Mouse (Mus musculus) megakaryocyte, embryonic 14.5 days (primary cell): ENCODE measurements around the gene Sidt1. TPM values are rescaled to one million over a fixed set of nuclear protein-coding genes. Genes with fewer than 3 reads are reported as not detected.

Experiments used
- H3K27me3 ChIP-seq: replicated peaks from 2 replicates; pipeline ENCODE3; 2012; ENCODE audit warnings: inconsistent platforms
- H3K36me3 ChIP-seq: replicated peaks from 2 replicates; pipeline ENCODE3; 2012; ENCODE audit warnings: low read length, inconsistent platforms, mixed read lengths
- H3K4me1 ChIP-seq: 2 replicates; pipeline ENCODE4 v1.6.1; 2012; ENCODE audit warnings: inconsistent platforms
- H3K4me3 ChIP-seq: replicated peaks from 2 replicates; pipeline ENCODE3; 2012; ENCODE audit warnings: moderate library complexity, mild to moderate bottlenecking, inconsistent platforms
- H3K9me3 ChIP-seq: 2 replicates; pipeline ENCODE4 v1.6.1; 2012; ENCODE audit warnings: inconsistent platforms
- FLI1 ChIP-seq: IDR thresholded peaks from 2 replicates; pipeline ENCODE4 v1.6.1; 2012; ENCODE audit warnings: low read length, inconsistent platforms, mixed read lengths
- GATA1 ChIP-seq: IDR thresholded peaks from 3 replicates; pipeline ENCODE4 v1.6.1; 2012; ENCODE audit warnings: mixed read lengths, low read length, inconsistent platforms, borderline replicate concordance
- polyA plus RNA-seq: library from polyadenylated mRNA; stranded (reverse); fragments of >175 nt; gene quantifications from 2 replicates; pipeline ENCODE4 v1.2.3, GENCODE M21; 2012; ENCODE audit warnings: low replicate concordance; ENCODE audit not compliant: insufficient read depth

Sidt1 gene
- polyA plus RNA-seq, 1 experiment: not detected

DNA sequence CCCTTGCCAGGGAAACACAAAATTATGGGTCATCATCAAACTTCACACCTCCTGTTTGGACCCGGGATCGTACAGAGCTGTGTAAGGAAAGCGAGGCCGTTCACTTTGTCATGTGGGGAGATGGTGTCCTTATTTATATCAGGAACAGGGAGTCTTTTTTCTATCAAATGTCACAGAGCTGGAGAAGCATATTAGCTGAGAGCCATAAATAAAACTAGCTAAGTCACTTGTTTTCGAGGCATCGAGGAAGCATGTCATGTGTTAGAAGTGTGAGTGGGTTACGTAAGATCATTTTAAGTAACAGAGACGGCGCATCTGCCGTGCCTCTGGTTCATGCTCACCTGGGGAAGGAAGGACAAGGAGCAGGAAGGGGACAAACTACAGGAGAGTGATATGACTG lies 83.0 kb downstream of the Sidt1 start:
- no peak for TF ChIP-seq FLI1
- TF ChIP-seq GATA1: no peak
- H3K4me1 ChIP-seq: peaks cover 3% of the 10 kb centered on the region; the same call in 1 of the 2 replicates
- peaks cover 20% of the 10 kb centered on the region for H3K9me3 ChIP-seq
- no peak overlapping the region for H3K4me3 ChIP-seq
- H3K27me3 ChIP-seq: peaks cover 12% of the 10 kb centered on the region
- no peaks in the 10 kb centered on the region for H3K36me3 ChIP-seq

- Histone ChIP-seq H3K9me3 (peaks cover 13% of the 10 kb centered on the region), H3K36me3 (no peaks in the 10 kb centered on the region), H3K4me1 (peaks cover 44% of the 10 kb centered on the region), H3K27me3 (peaks cover 9% of the 10 kb centered on the region), H3K4me3 (no peak overlapping the region)
- TF ChIP-seq GATA1 (no peak), FLI1 (no peak)
Measured at GRCm38 (mm10) chr16:44243323-44243722, 89.7 kb downstream of the Sidt1 start.

GRCm38 (mm10) chr16:44242633-44243032 lies 90.4 kb downstream of the Sidt1 start:
- TF ChIP-seq GATA1: no peak
- no peak for TF ChIP-seq FLI1
- H3K4me1 ChIP-seq: peaks cover 51% of the 10 kb centered on the region
- peak overlapping the region; percentile 43 for H3K4me3 ChIP-seq
- H3K9me3 ChIP-seq: peaks cover 13% of the 10 kb centered on the region
- peaks cover 9% of the 10 kb centered on the region for H3K27me3 ChIP-seq
- H3K36me3 ChIP-seq: no peaks in the 10 kb centered on the region

DNA sequence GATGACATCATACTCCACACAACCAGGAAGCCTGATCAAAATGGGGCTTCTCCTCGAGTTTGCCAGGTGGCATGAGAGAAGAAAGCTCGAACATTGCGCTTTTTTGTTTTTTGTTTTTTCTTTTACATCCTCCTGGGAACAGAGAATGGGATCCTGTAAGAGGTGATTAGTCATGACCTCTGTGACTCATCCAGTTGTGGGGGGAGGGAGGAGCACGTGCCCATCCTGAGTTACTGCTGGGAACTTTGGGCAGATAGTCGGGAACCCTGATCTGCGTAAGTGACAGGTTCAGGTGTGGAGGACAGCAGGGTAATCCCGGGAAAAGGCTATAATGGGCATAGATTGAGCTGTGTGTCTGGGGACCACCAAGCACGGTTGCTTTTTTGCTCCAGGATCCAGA lies 92.6 kb downstream of the Sidt1 start:
- Histone ChIP-seq H3K27me3 (peaks cover 9% of the 10 kb centered on the region), H3K36me3 (no peaks in the 10 kb centered on the region), H3K9me3 (0 out of 2 replicates have a peak, but pooled peaks cover 5% of the 10 kb centered on the region), H3K4me1 (peaks cover 52% of the 10 kb centered on the region), H3K4me3 (no peak overlapping the region)
- TF ChIP-seq FLI1: no peak
- no peak for TF ChIP-seq GATA1

DNA sequence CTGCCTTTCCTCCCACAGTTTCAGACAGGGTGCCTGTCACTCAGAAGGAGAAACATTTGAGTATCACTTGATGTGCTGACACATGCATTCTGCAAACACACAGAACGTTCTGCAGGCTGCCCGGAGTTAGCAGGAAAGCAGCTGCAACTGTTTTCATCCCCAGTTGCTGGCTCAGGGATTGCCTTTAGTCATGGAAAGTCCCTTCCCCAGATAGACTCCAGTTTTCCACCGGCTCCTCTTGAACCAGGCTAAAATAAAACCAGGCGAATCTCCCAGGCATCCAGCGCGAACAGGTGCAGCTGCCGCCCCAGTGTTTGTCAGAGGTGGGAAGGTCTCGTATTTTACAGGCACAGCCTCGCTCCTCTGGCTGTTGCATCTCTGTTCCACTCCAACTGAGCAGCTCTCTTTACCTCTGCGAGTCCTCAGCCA lies 94.1 kb downstream of the Sidt1 start:
- no peak for TF ChIP-seq FLI1
- TF ChIP-seq GATA1: no peak
- peaks cover 4% of the 10 kb centered on the region for H3K27me3 ChIP-seq
- peaks cover 49% of the 10 kb centered on the region for H3K4me1 ChIP-seq
- H3K4me3 ChIP-seq: no peak overlapping the region
- H3K36me3 ChIP-seq: no peaks in the 10 kb centered on the region
- no peaks in the 10 kb centered on the region for H3K9me3 ChIP-seq

GRCm38 (mm10) chr16:44237836-44238235 lies 95.2 kb downstream of the Sidt1 start:
- peaks cover 44% of the 10 kb centered on the region for H3K4me1 ChIP-seq
- no peak overlapping the region for H3K4me3 ChIP-seq
- no peaks in the 10 kb centered on the region for H3K9me3 ChIP-seq
- H3K27me3 ChIP-seq: peaks cover 6% of the 10 kb centered on the region
- no peaks in the 10 kb centered on the region for H3K36me3 ChIP-seq
- TF ChIP-seq FLI1 (no peak), GATA1 (no peak)

DNA sequence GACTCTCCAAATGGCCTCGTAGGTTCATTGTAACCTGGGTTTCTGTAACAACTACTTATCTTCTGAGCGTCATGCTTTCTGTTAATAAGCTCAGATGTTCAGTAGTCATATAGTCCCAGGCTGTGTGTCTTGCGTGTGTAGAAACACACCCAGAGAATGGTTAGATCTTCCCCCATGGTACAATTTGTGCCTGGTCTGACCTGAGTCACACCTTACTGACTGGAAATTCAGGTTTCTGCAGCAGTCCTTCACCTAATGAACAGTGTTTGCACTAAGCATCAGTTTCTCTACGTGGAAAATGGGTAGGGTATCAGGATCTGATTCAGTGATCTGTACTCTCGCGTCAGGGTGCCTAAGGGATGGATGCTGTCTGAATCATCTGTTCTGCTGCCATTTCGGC lies 100.0 kb downstream of the Sidt1 start:
- H3K27me3 ChIP-seq: peaks cover 1% of the 10 kb centered on the region
- no peak overlapping the region for H3K4me3 ChIP-seq
- peaks cover 5% of the 10 kb centered on the region for H3K4me1 ChIP-seq
- peaks cover 6% of the 10 kb centered on the region for H3K9me3 ChIP-seq
- no peak for TF ChIP-seq FLI1
- TF ChIP-seq GATA1: no peak
- H3K36me3 ChIP-seq: no peaks in the 10 kb centered on the region

DNA sequence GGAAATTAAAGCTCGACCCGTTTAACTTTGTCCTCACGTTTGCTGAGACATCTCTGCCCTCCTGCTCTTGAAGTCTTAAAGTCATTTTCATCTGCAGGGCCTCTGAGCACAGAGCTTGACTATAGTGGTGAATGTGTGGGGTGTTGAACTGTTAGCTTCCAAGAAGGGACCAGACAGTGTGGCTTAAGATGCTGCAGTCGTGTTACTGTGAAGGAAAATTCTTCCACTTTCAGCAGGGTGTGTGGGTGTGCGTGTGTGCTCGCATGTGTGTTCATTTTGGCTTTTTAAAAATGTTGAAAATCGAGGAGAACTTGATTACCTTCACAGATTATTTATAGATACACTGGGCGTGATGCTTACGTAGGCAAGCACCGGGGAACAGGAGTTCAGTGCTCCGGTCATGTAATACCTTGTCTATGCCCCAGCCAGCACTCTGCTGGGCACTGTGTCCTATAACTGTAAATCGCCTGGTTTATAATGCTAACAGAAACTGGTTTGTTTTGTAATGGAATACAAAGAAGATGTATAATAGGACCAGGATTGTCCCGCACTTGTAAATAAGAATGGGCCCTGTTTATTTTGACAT lies 106.2 kb downstream of the Sidt1 start:
- no peak overlapping the region for H3K4me3 ChIP-seq
- H3K4me1 ChIP-seq: no peaks in the 10 kb centered on the region
- TF ChIP-seq FLI1 (no peak), GATA1 (no peak)

GRCm38 (mm10) chr16:44221463-44221862 lies 111.5 kb downstream of the Sidt1 start:
- no peak overlapping the region for H3K4me3 ChIP-seq
- peaks cover 13% of the 10 kb centered on the region; the same call in 1 of the 2 replicates for H3K9me3 ChIP-seq
- H3K27me3 ChIP-seq: no peaks in the 10 kb centered on the region
- peaks cover 52% of the 10 kb centered on the region for H3K36me3 ChIP-seq
- no peaks in the 10 kb centered on the region for H3K4me1 ChIP-seq
- TF ChIP-seq GATA1 (no peak), FLI1 (no peak)

More for the DNA sequence above, 106.2 kb downstream of the Sidt1 start:
- H3K36me3 ChIP-seq: no peaks in the 10 kb centered on the region
- H3K9me3 ChIP-seq: peaks cover 6% of the 10 kb centered on the region
- no peaks in the 10 kb centered on the region for H3K27me3 ChIP-seq

- Histone ChIP-seq H3K4me3 (no peak overlapping the region), H3K4me1 (no peaks in the 10 kb centered on the region), H3K36me3 (peaks cover 99% of the 10 kb centered on the region), H3K9me3 (peaks cover 13% of the 10 kb centered on the region; the same call in 1 of the 2 replicates), H3K27me3 (no peaks in the 10 kb centered on the region)
- TF ChIP-seq FLI1: no peak
- TF ChIP-seq GATA1: no peak
Measured at GRCm38 (mm10) chr16:44216417-44216816, 116.6 kb downstream of the Sidt1 start.
